Mouse (Mus musculus): ENCODE results near the gene Saa2.

The Saa2 gene

DNA sequence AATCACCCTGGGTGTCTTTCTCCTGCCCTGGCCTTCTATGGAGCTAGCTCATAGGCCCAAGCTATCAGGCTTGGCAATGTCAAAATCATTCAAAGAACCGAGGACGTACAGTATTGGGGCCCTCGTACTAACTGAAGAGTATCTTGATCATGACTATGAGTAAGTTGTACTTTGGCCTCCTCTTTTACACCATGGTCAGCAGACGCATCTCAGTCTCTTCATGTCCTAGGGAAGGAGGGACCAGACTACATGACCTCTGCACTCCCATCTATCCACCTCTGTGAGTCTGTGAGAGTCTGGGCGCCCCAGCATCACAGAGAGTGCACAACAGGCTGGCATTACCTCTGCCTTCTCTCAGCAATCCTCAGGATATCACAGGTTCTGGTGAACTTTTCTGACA is 11.0 kb downstream of the Saa2 start:
- no peak for DNase-seq (ENCODE audit: low read depth, low spot score)

DNA sequence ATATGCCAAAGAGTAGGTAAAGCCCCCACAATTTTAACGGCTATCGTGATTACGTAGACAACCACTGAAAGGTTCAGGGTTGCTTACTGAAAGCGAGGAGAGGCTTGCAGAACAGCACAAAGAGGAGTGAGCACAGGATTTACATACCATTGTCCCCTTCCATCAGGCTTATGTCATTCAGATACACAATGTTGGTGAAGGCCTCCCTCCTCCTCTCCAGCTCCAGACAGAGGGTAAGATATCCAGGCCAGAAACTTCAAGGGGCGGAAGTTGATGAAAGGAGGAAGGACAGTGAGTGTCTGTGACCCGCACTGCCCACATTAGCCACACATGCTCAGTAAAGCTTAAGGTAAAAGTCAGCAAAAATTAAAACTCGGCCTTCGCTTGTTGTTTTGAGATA is 13.1 kb downstream of the Saa2 start:
- DNase-seq (ENCODE audit: low read depth, low spot score): no peak

DNA sequence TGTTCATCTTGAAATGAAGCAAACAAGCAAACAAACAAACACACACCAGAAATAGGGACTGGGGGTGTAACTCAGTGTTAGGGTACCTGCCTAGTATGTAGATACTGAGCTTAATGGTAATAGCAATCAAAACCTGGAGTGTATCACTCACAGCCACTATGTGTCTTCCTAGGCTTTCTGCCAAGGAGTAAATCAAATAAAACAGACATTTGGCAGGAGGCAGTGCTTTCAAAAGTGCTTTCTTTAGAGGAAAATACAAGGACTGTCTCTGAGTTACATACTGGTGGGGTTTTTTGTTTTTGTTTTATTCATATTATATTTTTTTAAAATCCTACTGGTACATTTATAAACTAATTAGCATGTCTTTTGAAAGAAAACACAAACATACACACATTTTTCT is 15.8 kb downstream of the Saa2 start:
- no peak for DNase-seq (ENCODE audit: low read depth, low spot score)

DNA sequence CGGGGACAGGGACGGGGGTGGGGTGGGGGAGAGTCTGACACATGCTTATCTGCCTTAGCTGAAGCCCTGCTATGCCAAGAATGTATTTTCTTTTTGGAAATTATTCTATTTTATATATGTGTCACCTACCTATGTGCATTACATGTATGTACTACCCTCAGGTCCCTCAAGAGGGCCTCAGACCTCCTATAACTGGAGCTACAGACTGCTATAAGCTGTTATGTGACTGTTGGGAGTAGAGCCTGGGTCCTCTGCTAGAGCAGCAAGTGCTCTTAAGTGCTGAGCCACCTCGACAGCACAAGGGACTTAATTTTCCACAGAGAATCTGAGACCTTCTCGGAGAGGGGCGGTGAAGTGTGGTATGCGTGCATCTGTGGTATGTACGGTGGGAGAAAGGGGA is 16.9 kb downstream of the Saa2 start:
- DNase-seq (ENCODE audit: low read depth, low spot score): no peak

DNA sequence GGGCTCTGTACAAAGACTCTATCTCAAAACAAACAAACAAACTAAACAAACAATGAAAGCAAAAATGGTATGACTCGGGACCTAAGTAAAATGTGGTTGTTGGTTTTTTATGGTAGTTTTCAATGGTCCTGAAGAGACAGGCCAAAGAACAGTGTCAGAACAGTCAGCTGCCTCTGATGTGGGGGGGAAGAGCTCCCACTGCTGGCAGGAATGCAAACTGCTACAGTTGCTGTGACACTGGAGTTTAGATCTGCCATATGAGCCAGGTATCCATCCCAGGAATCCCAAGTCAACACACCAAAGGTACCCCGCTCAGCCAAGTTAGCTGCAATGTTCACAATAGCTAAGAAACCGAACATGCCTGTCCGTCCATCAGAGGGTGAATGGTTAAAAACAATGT is 19.1 kb downstream of the Saa2 start:
- peak; percentile 36 for DNase-seq (ENCODE audit: low read depth, low spot score)

DNA sequence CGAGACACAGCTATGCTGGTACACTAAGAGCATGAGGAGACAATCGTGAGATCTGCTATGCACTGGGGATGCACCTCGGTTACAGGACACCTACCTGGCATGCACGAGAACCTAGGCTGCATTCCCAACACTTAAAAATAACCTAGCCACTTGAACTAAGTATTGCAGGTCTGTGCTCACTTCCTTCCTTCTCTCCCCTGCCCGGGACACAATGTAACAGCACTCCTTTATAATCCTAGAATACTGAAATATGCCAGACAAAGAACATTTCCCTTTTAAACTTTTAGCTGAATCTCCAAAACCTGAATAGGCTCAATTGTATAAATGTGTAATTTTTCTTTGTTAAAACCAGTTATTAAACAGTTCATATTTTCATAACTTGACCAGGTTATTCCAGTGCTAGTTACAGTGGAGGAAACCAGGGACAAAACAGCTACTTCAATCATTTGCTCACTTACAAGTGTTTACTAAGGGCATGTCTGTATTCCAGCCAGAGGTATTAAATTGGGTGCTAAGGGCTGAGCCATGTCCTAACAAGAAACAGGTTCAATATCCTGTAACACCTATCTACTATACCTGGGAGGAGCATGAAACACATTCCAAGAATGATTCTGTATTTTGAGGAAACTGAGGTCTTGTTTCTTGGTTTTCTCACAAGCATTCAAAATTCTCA is 37.7 kb downstream of the Saa2 start:
- no peak for DNase-seq (ENCODE audit: low read depth, low spot score)

DNA sequence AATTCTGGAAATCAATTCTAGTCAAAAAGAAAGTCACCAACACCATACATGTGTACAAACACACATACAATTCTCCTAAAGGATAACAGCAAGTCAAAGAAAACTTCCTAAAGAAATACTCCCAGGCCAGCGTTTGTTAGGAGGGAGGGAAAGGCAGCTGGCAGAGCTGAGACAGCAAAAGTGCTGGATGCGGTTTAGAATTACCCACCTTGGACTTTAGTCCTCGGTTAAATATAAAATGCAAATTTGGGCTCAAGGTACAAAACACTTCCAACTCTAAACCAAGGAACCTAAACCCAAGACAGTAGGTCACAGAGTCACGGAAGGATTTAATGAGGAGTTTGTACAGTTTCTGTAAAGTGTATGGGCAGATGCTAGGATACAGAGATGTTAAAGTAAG is 42.3 kb downstream of the Saa2 start:
- no peak for DNase-seq (ENCODE audit: low read depth, low spot score)

DNA sequence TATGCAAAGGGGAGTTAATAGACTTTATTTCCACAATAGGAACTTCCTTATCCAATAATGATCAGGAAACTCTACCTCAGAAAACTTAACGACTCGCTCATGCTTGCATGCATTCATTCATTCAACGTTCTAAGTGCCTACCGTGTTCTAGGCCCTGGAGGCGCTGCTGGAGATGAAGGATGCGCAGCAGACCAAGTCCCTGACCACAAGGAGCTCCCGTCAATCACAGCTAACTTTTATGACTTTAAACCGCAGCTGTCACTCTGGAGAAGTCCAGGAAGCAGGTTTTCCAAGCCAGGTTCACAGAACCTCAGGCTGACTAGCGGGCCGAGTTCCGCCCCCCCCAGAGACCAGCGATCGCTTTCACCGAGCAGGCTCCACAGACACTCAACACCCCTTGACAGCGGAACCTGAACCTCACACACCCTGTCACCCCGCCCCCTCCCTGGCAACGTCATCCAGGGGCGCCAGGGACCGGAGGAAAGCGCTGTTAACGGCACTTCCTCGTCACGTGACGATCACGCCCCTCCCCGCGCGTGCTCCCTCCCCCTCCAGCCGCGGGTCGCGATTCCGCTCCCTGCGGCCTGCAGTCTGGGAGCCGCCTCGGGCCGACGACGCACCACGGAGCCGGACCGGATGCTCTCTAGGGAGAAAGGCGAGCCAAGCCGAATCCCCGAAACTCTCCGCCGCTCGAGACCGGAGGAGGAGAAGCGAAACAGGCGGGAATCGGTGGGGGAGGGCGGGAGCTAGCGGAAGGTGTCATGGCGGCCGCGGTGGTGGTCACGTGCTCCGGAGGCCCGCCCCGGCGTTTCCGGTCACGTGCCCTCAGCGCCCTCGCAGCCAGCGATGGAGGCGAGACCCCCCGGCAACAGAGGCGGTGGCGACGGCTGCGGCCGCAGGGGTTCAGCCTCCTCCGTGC is 44.0 kb downstream of the Saa2 start, which contains the start of the genes Hps5 and Gtf2h1:
Gene Hps5, minus strand, starts transcription at position 778 of the 919 bp plus-strand sequence.
Gene Gtf2h1, plus strand, starts transcription at position 817 of the 919 bp plus-strand sequence.
- DNase-seq (ENCODE audit: low read depth, low spot score): peak; percentile 95

DNA sequence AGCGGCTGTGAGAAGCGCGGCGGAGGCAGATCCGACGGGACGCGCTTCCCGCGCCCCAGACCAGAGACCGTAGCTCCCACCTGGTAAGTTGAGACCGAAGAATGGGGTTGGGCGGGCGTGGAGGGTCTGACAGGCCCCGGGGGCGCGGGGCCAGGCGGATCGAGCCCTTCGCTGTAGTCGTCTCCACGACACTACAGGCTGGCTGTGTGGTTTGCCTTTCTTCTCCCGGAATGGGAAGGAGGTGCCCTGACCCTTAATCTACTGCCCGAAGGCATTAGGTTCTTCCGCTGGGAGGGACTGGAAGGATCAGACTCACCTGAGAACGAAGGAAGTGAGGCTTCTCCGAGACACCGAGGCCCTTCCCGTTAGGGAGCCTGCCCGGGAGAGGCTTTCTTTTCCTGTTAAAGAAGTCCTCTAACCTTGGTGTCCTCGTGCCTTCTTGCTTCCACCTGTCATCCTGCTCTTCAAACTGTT is 44.7 kb downstream of the Saa2 start:
- no peak for DNase-seq (ENCODE audit: low read depth, low spot score)

DNA sequence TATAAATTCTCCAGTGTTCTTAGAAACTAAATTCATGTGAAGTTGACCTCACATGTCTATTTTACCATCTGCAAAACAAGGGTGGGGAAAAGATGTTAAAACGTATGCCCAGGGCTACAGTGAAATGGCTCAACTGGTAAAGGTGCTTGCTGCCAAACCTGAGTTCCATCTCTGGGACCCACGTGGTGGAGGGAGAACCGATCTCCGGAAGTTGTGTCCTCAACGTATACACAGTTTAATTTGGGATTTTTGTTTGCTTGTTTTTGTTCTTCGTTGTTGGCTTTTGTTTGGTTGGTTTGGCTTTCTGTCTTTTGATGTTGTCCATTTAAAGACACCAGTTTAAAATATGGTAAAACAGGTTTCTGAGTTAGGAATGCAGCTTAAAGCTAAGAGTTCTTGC is 45.2 kb downstream of the Saa2 start:
- DNase-seq (ENCODE audit: low read depth, low spot score): no peak

Data from skeletal muscle tissue, adult 2 months (tissue).